Comparison of ENCODE assay signal across 19 mouse cellular contexts in the genomic region with DNA sequence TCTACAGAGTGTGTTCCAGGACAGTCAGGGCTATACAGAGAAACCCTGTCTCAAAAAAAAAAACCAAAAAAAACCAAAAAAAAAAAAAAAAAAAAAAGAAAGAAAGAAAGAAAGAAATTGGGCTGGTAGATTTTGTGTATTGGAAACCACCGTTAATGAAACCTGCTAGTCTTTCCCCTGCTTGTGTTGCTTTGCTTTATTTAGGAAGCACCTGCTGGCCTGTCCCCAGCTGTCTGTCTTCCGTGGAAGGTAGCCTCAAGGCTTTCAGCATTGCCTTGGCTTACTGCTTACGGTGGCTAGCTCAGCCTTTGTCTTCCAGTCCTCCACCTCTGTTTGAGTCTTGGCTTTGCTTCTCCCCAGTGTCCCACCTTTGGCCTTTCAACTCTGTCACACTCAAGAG. TPM values are rescaled to one million over a fixed set of nuclear protein-coding genes. Genes with fewer than 3 reads are reported as not detected.
DNase-seq lines count a peak whose midpoint lies in the region; ATAC-seq and TF ChIP-seq lines count a peak whose summit lies in the region.
"Had no signal": no experiment of that assay in that cellular context is flagged by ENCODE, and none has a peak within 500 bp of the region (broad histone marks: within the 10 kb centered on the region; RNA-seq: fewer than 3 reads in every experiment).

No protein-coding gene starts in this region.

- H3K27me3 ChIP-seq in myocyte (ENCODE audit: control insufficient read depth, insufficient read depth, insufficient read length) = no peaks in the 10 kb centered on the region
- no peaks in the 10 kb centered on the region for H3K27me3 ChIP-seq in forebrain, embryonic 16.5 days (replicated peaks; ENCODE audit: control insufficient read depth, insufficient read depth, low read length)
- H3K27me3 ChIP-seq: heart, embryonic 15.5 days; limb, embryonic 15.5 days; midbrain, embryonic 13.5 days had no signal

- WGBS in forebrain, embryonic 16.5 days = 70% methylated on average over 3 of the region's 3 CpGs

- TF ChIP-seq POLR2A in myocyte (IDR thresholded peaks at IDR 0.05; ENCODE audit: insufficient read length, low read depth) = no peak

- no peaks in the 10 kb centered on the region for H3K36me3 ChIP-seq in myocyte (ENCODE audit: control insufficient read depth, insufficient read depth)
- no peaks in the 10 kb centered on the region for H3K36me3 ChIP-seq in forebrain, embryonic 16.5 days (ENCODE audit: control insufficient read depth, insufficient read depth)
- H3K36me3 ChIP-seq: heart, embryonic 15.5 days; hindbrain, embryonic 10.5 days; limb, embryonic 15.5 days; midbrain, embryonic 13.5 days had no signal

- DNase-seq in 416B (ENCODE audit: low read depth) = peak; percentile 62
- peak; percentile 38 to 40 for DNase-seq in B cell, adult 2 months
- DNase-seq in layer of hippocampus, adult 9-11 months = no peak
- DNase-seq in ovary, adult 18-20 months (ENCODE audit: low spot score) = no peak
- DNase-seq: cerebellum, adult 8-10 months; gastrocnemius, postnatal 14 days; kidney, adult 8-10 months; kidney, postnatal 14 days; retina, postnatal 1 day; thymus, adult 18-20 months had no signal

- no peaks in the 10 kb centered on the region for H3K4me1 ChIP-seq in forebrain, embryonic 16.5 days (replicated peaks; ENCODE audit: control insufficient read depth, insufficient read depth, low read length)
- H3K4me1 ChIP-seq: limb, embryonic 15.5 days had no signal

- peak; percentile 20 for ATAC-seq in activated CD4-positive, CD25-positive, alpha-beta regulatory T cell, adult 4 months
- no peak for ATAC-seq in forebrain, embryonic 16.5 days
- ATAC-seq: midbrain, embryonic 13.5 days had no signal

- H3K9me3 ChIP-seq in forebrain, embryonic 16.5 days (ENCODE audit: control insufficient read depth, low read length) = no peaks in the 10 kb centered on the region
- H3K9me3 ChIP-seq: heart, embryonic 15.5 days; hindbrain, embryonic 10.5 days; limb, embryonic 15.5 days; midbrain, embryonic 13.5 days had no signal

- no peak overlapping the region for H3K9ac ChIP-seq in forebrain, embryonic 16.5 days (replicated peaks; ENCODE audit: low read depth, low read length)
- H3K9ac ChIP-seq: heart, embryonic 15.5 days; limb, embryonic 15.5 days; midbrain, embryonic 13.5 days had no signal

- peak overlapping the region; percentile 5 for H3K4me2 ChIP-seq in myocyte (ENCODE audit: low read depth)
- no peak overlapping the region for H3K4me2 ChIP-seq in forebrain, embryonic 16.5 days (ENCODE audit: low read length)
- H3K4me2 ChIP-seq: limb, embryonic 15.5 days; midbrain, embryonic 13.5 days had no signal

- H3K27ac ChIP-seq in forebrain, embryonic 16.5 days (ENCODE audit: low read length) = no peak overlapping the region
- H3K27ac ChIP-seq: heart, adult 2 months; hindbrain, embryonic 10.5 days; layer of hippocampus, adult 2 months; limb, embryonic 15.5 days; midbrain, embryonic 13.5 days had no signal

- H3ac ChIP-seq in myocyte (ENCODE audit: control insufficient read depth, insufficient read length) = no peak overlapping the region

- H3K79me2 ChIP-seq in myocyte (ENCODE audit: control insufficient read depth, insufficient read depth) = peaks cover 66% of the 10 kb centered on the region

- no peak overlapping the region for H3K4me3 ChIP-seq in myocyte
- H3K4me3 ChIP-seq in forebrain, embryonic 16.5 days (replicated peaks; ENCODE audit: low read length) = no peak overlapping the region
- H3K4me3 ChIP-seq: heart, adult 2 months; heart, embryonic 15.5 days; hindbrain, embryonic 10.5 days; layer of hippocampus, adult 2 months; limb, embryonic 15.5 days; midbrain, embryonic 13.5 days had no signal

TF ChIP-seq in myocyte, 11 proteins besides CTCF, POLR2A, EP300 and RAD21:
- TF ChIP-seq CEBPB (IDR thresholded peaks at IDR 0.05; ENCODE audit: insufficient read depth, poor library complexity, severe bottlenecking) (no peak), MYOD1 (IDR thresholded peaks at IDR 0.05; ENCODE audit: control insufficient read depth in 1 of 3, insufficient read length in 2 of 3, low read depth in 2 of 3) (peak; percentile 36 to 81 (median 56)), MYOG (IDR thresholded peaks at IDR 0.05; ENCODE audit: control insufficient read depth in 1 of 3, insufficient read depth in 1 of 3, insufficient read length in 2 of 3, low read depth in 2 of 3) (peak in 1 of 3 experiments; percentile 64)
TF ChIP-seq in myocyte: peak in this region for 2.

RNA-seq across cellular contexts. Expression of gene Fbxw7, which starts 11.9 kb away (rescaled TPM):
- 10 to 100 TPM; 15.0 to 18.8 TPM for polyA plus RNA-seq in activated CD4-positive, CD25-positive, alpha-beta regulatory T cell, adult 4 months (2017; shearing (Covaris generic))
- 6.8 TPM for polyA plus RNA-seq in myocyte (2012; fragmentation: generic; extraction: Trizol)
- polyA plus RNA-seq in forebrain, embryonic 16.5 days (2015; fragmentation: Nextera tagmentation; extraction: Ambion mirVana) = 35.7 and 41.4 TPM in 2 replicates

Comparison
In these comparisons a context has a peak if more than half of its experiments do, and no peak if none do; other contexts are left out.
1. DNase-seq: peak in 416B (single experiment) and B cell, adult 2 months (2 of 2); none in layer of hippocampus, adult 9-11 months (single experiment) and ovary, adult 18-20 months (single experiment).